Mouse (Mus musculus) kidney, adult 8-10 months (tissue): Measurements from ENCODE around the gene Cyp4f17.
A peak's percentile ranks its signal among the peaks of the same experiment; 100 is the strongest.
"Not testable (repeated sequence)": the region's sequence is repeated elsewhere in the genome, so short reads cannot be mapped to it uniquely, and the experiment has no call there.

Experiments used
- DNase-seq, 2 experiments: peaks; one replicate each; pipeline ENCODE4 v3.0.0; 2022

Gene Cyp4f17

GRCm38 (mm10) chr17:32527748-32528147 lies 21.9 kb downstream of the Cyp4f17 start:
- no peak for DNase-seq

GRCm38 (mm10) chr17:32528408-32529337 lies 22.8 kb downstream of the Cyp4f17 start:
- DNase-seq: peak; percentile 87 to 91

DNA sequence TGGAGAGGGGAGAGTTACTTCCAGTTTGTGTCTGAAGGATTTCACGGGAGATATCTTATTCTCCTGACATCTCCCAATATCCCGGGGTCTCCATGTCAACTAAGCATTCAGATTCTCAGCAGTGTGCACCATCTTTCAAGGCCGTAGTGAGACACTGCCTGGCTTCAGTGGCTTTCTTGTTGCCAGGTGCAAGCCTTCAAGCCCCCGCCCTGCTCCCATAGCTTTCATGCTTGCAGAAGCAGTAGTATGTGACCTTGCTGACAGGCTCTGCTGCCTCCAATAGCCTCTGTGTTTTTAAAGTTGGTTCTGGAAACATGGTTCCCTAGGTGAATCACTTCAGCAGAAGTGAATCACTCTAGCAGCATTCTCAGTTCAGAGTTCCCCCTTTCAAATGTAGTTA lies 26.5 kb downstream of the Cyp4f17 start:
- DNase-seq: not testable (repeated sequence)

GRCm38 (mm10) chr17:32534068-32534467 lies 28.2 kb downstream of the Cyp4f17 start:
- DNase-seq: no peak

GRCm38 (mm10) chr17:32536051-32536866 lies 30.4 kb downstream of the Cyp4f17 start, which contains the start of gene Cyp4f16:
Gene Cyp4f16 (plus strand): TSS chr17:32536558.
- peak; percentile 88 to 90 for DNase-seq

- DNase-seq: no peak
These were observed 31.0 kb downstream of the Cyp4f17 start for GRCm38 (mm10) chr17:32536867-32537250.

- DNase-seq: not testable (repeated sequence)
These were observed 38.9 kb downstream of the Cyp4f17 start for GRCm38 (mm10) chr17:32544792-32545191.

DNA sequence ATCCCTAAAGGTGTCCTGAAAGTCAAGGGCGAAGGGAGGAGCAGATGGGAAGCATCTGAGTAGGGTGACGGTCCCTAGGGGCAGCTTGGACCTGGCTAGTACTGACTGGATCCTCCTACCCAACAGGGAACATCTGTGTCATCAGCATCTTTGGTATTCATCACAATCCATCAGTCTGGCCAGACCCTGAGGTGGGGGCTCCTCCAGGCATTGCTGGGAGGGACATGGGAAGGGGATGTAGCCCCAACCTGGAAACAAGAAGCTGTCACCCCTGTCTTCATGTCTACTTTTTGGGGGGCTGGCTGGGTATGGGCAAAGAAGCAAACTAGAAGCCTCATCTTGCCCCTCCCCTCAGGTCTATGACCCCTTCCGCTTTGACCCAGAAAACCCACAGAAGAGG lies 44.5 kb downstream of the Cyp4f17 start:
- not testable (repeated sequence) for DNase-seq

- DNase-seq: peak; percentile 66 to 83
These were observed 45.3 kb downstream of the Cyp4f17 start for GRCm38 (mm10) chr17:32550900-32551770.

- not testable (repeated sequence) for DNase-seq
These were observed 47.2 kb downstream of the Cyp4f17 start for GRCm38 (mm10) chr17:32553016-32553415.

DNA sequence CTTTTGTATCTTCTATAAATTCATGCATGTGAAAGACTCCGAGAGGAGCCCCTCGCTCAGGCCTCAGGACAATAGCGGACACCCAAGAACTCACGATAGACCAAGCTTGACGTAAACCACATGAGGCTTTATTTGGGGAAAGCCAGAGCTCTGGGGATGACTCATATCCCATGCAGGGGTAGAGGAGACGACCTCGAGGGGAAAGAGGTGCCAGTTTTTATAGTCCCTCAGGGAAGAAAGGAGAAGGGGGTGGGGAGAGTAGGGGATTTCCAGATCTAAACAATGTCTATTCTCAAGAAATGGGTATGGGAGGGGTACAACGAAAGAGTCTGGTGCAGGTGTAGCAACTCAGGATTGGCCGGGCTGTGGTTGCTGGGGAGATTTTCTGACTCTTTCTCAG lies 48.5 kb downstream of the Cyp4f17 start:
- not testable (repeated sequence) for DNase-seq

DNA sequence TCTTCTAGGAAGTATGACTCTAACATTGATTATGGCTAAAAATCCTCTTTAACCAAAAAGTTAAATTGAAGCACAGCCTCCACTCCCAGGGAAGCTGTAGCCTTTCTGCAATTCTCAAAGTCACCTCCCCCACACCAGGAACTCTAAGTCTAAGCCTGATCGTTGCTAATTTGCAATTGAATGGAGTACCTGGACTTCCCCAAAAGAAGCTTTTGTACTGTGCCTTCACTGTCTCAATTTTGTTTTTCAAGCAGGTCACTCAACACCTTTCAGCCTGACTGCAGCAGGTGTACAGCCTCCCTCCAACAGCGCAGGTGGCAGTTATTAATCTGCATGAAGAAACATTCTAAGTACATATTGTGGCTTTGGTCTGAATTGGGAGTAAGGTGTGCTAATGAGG lies 57.5 kb downstream of the Cyp4f17 start:
- DNase-seq: not testable (repeated sequence)

DNA sequence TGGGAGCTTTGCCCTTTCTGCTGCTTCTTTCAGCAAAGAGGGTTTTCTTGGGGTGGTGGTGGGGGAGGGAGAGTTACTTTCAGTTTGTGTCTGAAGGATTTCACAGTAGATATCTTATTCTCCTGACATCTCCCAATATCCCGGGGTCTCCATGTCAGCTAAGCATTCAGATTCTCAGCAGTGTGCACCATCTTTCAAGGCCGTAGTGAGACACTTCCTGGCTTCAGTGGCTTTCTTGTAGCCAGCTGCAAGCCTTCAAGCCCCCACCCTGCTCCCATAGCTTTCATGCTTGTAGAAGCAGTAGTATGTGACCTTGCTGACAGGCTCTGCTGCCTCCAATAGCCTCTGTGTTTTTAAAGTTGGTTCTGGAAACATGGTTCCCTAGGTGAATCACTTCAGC lies 67.4 kb downstream of the Cyp4f17 start:
- DNase-seq: not testable (repeated sequence)

GRCm38 (mm10) chr17:32577496-32578186 lies 71.8 kb downstream of the Cyp4f17 start:
- no peak for DNase-seq
